10 mouse cellular contexts compared by ENCODE assay signal in the genomic region with DNA sequence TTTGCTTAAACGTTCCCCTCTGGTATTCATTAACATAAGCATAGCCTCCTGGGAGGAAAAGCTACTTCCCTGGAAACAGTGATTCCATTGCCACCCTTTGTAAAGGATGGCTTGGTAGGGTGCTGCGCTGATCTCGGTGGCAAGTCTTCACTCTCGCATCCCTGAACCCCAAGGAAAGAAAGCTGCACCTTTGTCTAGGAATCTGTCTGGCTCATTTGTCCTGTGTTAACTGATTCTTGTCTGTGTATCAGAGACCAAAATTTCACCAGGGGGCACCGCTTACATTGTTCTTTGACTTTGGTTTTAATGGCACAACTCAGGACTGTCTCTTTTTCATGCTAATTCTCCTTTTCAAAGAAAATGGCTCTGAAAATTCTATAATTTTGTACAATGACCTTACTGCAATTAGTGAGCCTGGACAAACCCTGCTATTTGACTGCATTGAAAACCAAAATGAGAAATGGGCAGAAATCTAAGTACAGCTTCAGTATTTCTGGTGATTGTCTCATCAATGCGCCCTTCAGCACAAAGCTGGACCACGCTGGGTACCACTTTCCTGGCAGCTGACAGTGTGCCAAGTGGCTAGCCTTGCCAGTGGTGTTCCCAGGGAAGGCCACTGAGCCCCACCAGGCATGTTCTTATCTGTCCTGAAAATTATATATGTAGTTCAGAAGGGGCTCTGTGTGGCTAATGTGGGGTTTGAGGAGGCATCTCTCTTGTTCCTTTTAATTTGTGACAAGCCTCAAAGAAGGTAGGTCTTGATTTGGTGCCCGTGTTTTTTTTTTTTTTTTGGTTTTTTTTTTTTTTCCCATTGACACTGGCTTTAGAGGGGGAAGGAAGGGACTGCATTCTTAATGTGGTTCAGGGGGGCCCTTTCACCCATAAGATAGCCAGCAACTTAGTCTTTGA. TPM values are rescaled to one million over a fixed set of nuclear protein-coding genes. Genes with fewer than 3 reads are reported as not detected.
A peak's percentile ranks its signal among the peaks of the same experiment; 100 is the strongest.
DNase-seq lines count a peak whose midpoint lies in the region; ATAC-seq lines count a peak whose summit lies in the region.
"Had no signal": no experiment of that assay in that cellular context is flagged by ENCODE, and none has a peak within 500 bp of the region (broad histone marks: within the 10 kb centered on the region; RNA-seq: fewer than 3 reads in every experiment).

No protein-coding gene starts in this region.

- H3K27ac ChIP-seq in midbrain, embryonic 13.5 days = peak overlapping the region; percentile 58
- H3K27ac ChIP-seq: limb, embryonic 13.5 days had no signal

- H3K4me3 ChIP-seq in midbrain, embryonic 13.5 days (replicated peaks) = no peak overlapping the region
- H3K4me3 ChIP-seq: limb, embryonic 13.5 days; myocyte had no signal

- intact Hi-C loops in left cerebral cortex, postnatal 4 days (cut with DNase I) = no loop called here

- H3K36me3 ChIP-seq in midbrain, embryonic 13.5 days = no peaks in the 10 kb centered on the region
- H3K36me3 ChIP-seq: limb, embryonic 13.5 days had no signal

- H3K9ac ChIP-seq in midbrain, embryonic 13.5 days (replicated peaks) = no peak overlapping the region
- H3K9ac ChIP-seq: limb, embryonic 13.5 days had no signal

- no peaks in the 10 kb centered on the region for H3K27me3 ChIP-seq in midbrain, embryonic 13.5 days
- H3K27me3 ChIP-seq: limb, embryonic 13.5 days had no signal

- H3K4me2 ChIP-seq in midbrain, embryonic 13.5 days (replicated peaks) = 0 out of 2 replicates have a peak overlapping the region, but pooled peaks have one; percentile 11
- H3K4me2 ChIP-seq: limb, embryonic 13.5 days had no signal

- no peaks in the 10 kb centered on the region for H3K9me3 ChIP-seq in midbrain, embryonic 13.5 days
- H3K9me3 ChIP-seq: limb, embryonic 13.5 days had no signal

- 9% methylated on average over 8 of the region's 8 CpGs for WGBS in midbrain, embryonic 13.5 days

- DNase-seq in cerebellum, postnatal 14 days = peak; percentile 66
- no peak for DNase-seq in cerebellum, adult 9-11 months
- peak; percentile 66 for DNase-seq in left cerebral cortex, postnatal 4 days
- DNase-seq in left cerebral cortex, adult 11 months (ENCODE audit: low spot score) = no peak
- peak; percentile 32 for DNase-seq in embryo, embryonic 11 days
- DNase-seq in thymus, postnatal 14 days = no peak
- DNase-seq in thymus, postnatal 0 days (ENCODE audit: low spot score) = no peak

- peaks cover 21% of the 10 kb centered on the region for H3K4me1 ChIP-seq in midbrain, embryonic 13.5 days (replicated peaks)

- ATAC-seq in midbrain, embryonic 13.5 days = peak; percentile 72

RNA-seq across cellular contexts. Expression of gene Dcbld1, which starts 40.8 kb away (rescaled TPM):
- total RNA-seq in left cerebral cortex, postnatal 4 days (2021) = 10 to 100 TPM; 11.6 to 12.6 TPM
- polyA plus RNA-seq in midbrain, embryonic 13.5 days (2015; fragmentation: Nextera tagmentation; extraction: Ambion mirVana) = 14.6 and 15.8 TPM in 2 replicates
- 3.5 and 3.7 TPM in 2 replicates for polyA plus RNA-seq in thymus, postnatal 0 days (2015; fragmentation: Nextera tagmentation; extraction: Ambion mirVana)

Comparison
In these comparisons a context has a peak if more than half of its experiments do, and no peak if none do; other contexts are left out.
1. DNase-seq: peak in cerebellum, postnatal 14 days (2 of 2), left cerebral cortex, postnatal 4 days (single experiment) and embryo, embryonic 11 days (single experiment); none in cerebellum, adult 9-11 months (single experiment), left cerebral cortex, adult 11 months (single experiment), thymus, postnatal 14 days (single experiment) and thymus, postnatal 0 days (single experiment).